Mouse (Mus musculus) CD4-positive helper T cell, adult 2 months (primary cell): ENCODE data around the gene Nudt10.
"Not testable (repeated sequence)": the region's sequence is repeated elsewhere in the genome, so short reads cannot be mapped to it uniquely, and the experiment has no call there.

Experiments used
- DNase-seq: peaks from one replicate; pipeline ENCODE4 v3.0.0-alpha.2; 2012; ENCODE audit warnings: low read depth, missing footprints, low spot score

Gene Nudt10

GRCm38 (mm10) chrX:6172823-6173640, at the start of gene Nudt10:
TSS of gene Nudt10 (minus strand) at chrX:6173015.
- DNase-seq = not testable (repeated sequence)

- not testable (repeated sequence) for DNase-seq
These were observed 536 bp downstream of the Nudt10 start for GRCm38 (mm10) chrX:6172136-6172822.

- no peak for DNase-seq
These were observed 1.1 kb downstream of the Nudt10 start for GRCm38 (mm10) chrX:6171718-6172117.
